Mouse (Mus musculus) right cerebral cortex, postnatal 25 days (tissue): ENCODE results near the gene Gm572.

Experiments used
- DNase-seq: peaks from one replicate; pipeline ENCODE4 v3.0.0; 2022

The Gm572 gene

GRCm38 (mm10) chr4:148643291-148644156, at the start of gene Gm572:
Gene Gm572 (plus strand): TSS chr4:148643317.
- no peak for DNase-seq

- no peak for DNase-seq
These were observed 49.1 kb upstream of the Gm572 start for GRCm38 (mm10) chr4:148593996-148594395.

GRCm38 (mm10) chr4:148595916-148596315, 47.2 kb upstream of the Gm572 start:
- no peak for DNase-seq

- no peak for DNase-seq
These were observed 46.4 kb upstream of the Gm572 start for GRCm38 (mm10) chr4:148596731-148597130.

- no peak for DNase-seq
These were observed 44.3 kb upstream of the Gm572 start for GRCm38 (mm10) chr4:148598826-148599225.

- DNase-seq: no peak
These were observed 42.8 kb upstream of the Gm572 start for GRCm38 (mm10) chr4:148600316-148600715.

- no peak for DNase-seq
These were observed 41.2 kb upstream of the Gm572 start for GRCm38 (mm10) chr4:148601871-148602270.

- DNase-seq: no peak
These were observed 40.6 kb upstream of the Gm572 start, which contains the start of gene Masp2 for GRCm38 (mm10) chr4:148602357-148603120. Gene Masp2 (plus strand): TSS chr4:148602554.

GRCm38 (mm10) chr4:148603376-148604139, 39.6 kb upstream of the Gm572 start:
- no peak for DNase-seq

- peak; percentile 69 for DNase-seq
These were observed 39.0 kb upstream of the Gm572 start for GRCm38 (mm10) chr4:148604141-148604540.

GRCm38 (mm10) chr4:148604541-148605165, 38.5 kb upstream of the Gm572 start:
- DNase-seq: peak; percentile 38

GRCm38 (mm10) chr4:148607758-148608157, 35.4 kb upstream of the Gm572 start:
- peak; percentile 70 for DNase-seq

GRCm38 (mm10) chr4:148609805-148610204, 33.3 kb upstream of the Gm572 start:
- DNase-seq: no peak

- no peak for DNase-seq
These were observed 32.3 kb upstream of the Gm572 start for GRCm38 (mm10) chr4:148610631-148611364.

- DNase-seq: no peak
These were observed 30.6 kb upstream of the Gm572 start for GRCm38 (mm10) chr4:148612557-148612956.

GRCm38 (mm10) chr4:148613738-148614137, 29.4 kb upstream of the Gm572 start:
- DNase-seq: no peak

- no peak for DNase-seq
These were observed 23.3 kb upstream of the Gm572 start for GRCm38 (mm10) chr4:148619805-148620204.

- no peak for DNase-seq
These were observed 22.4 kb upstream of the Gm572 start for GRCm38 (mm10) chr4:148620718-148621117.

GRCm38 (mm10) chr4:148622485-148622884, 20.6 kb upstream of the Gm572 start:
- DNase-seq: no peak

- no peak for DNase-seq
These were observed 19.5 kb upstream of the Gm572 start for GRCm38 (mm10) chr4:148623609-148624008.

GRCm38 (mm10) chr4:148625010-148625409, 18.1 kb upstream of the Gm572 start:
- no peak for DNase-seq
